25 mouse cellular contexts compared by ENCODE assay signal in the genomic region with DNA sequence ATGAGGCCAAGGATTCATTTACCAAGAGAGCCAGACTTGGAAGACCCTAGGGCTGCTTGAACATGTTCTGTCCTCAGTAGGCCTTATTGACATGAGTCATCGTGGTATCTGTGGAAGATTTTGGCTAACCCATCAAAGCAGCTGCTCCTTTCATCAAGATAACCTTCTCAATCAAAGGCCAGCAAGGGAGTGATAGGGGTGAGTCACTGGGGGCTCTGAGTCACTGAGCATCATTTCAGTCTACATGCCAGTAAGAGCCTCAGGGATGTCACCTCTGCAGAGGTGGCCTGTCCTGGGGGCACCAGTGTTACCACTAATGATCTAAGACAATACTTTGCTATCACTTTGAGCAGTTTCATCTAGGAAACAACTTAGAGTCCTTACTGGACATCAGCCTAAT.
DNase-seq lines count a peak whose midpoint lies in the region; ATAC-seq and TF ChIP-seq lines count a peak whose summit lies in the region.
"Had no signal": no experiment of that assay in that cellular context is flagged by ENCODE, and none has a peak within 500 bp of the region (broad histone marks: within the 10 kb centered on the region; RNA-seq: fewer than 3 reads in every experiment).

No protein-coding gene starts in this region.

- no peaks in the 10 kb centered on the region for H3K79me2 ChIP-seq in C2C12 (ENCODE audit: control insufficient read depth, insufficient read depth)

- H3ac ChIP-seq in C2C12 (ENCODE audit: control insufficient read depth, insufficient read length, low read depth): no peak overlapping the region

- ATAC-seq in CD4-positive, CD25-positive, alpha-beta regulatory T cell, adult 4 months: no peak
- no peak for ATAC-seq in hindbrain, postnatal 0 days
- ATAC-seq: forebrain, embryonic 14.5 days; forebrain, embryonic 16.5 days had no signal

- no peak overlapping the region for H3K4me2 ChIP-seq in hindbrain, postnatal 0 days (ENCODE audit: low read depth, low read length)
- H3K4me2 ChIP-seq: embryonic facial prominence, embryonic 13.5 days; embryonic facial prominence, embryonic 15.5 days; forebrain, embryonic 12.5 days had no signal

- no peaks in the 10 kb centered on the region for H3K27me3 ChIP-seq in C2C12 (ENCODE audit: control insufficient read depth, insufficient read depth, insufficient read length)
- no peaks in the 10 kb centered on the region for H3K27me3 ChIP-seq in hindbrain, postnatal 0 days (ENCODE audit: insufficient read depth, low read length)
- H3K27me3 ChIP-seq: embryonic facial prominence, embryonic 13.5 days; embryonic facial prominence, embryonic 15.5 days had no signal

- TF ChIP-seq CTCF in C2C12 (IDR thresholded peaks at IDR 0.05; ENCODE audit: control insufficient read depth, insufficient read depth, insufficient read length): no peak
- no peak for TF ChIP-seq CTCF in hindbrain, postnatal 0 days (IDR thresholded peaks at IDR 0.05; ENCODE audit: low read depth)

- H3K4me3 ChIP-seq in C2C12 (ENCODE audit: insufficient read depth, poor library complexity, severe bottlenecking): no peak overlapping the region
- no peak overlapping the region for H3K4me3 ChIP-seq in hindbrain, postnatal 0 days (ENCODE audit: low read length)
- H3K4me3 ChIP-seq: embryonic facial prominence, embryonic 13.5 days; embryonic facial prominence, embryonic 15.5 days; erythroblast, embryonic 14.5 days; forebrain, embryonic 10.5 days; forebrain, embryonic 12.5 days; gastrocnemius, adult 2 months had no signal

- H3K4me1 ChIP-seq in hindbrain, postnatal 0 days (ENCODE audit: insufficient read depth, low read length): no peaks in the 10 kb centered on the region
- H3K4me1 ChIP-seq: embryonic facial prominence, embryonic 13.5 days; embryonic facial prominence, embryonic 15.5 days; forebrain, embryonic 12.5 days had no signal

- no peaks in the 10 kb centered on the region for H3K79me3 ChIP-seq in C2C12 (ENCODE audit: low read depth)

- H3K9me3 ChIP-seq in hindbrain, postnatal 0 days (ENCODE audit: low read length): no peaks in the 10 kb centered on the region
- H3K9me3 ChIP-seq: embryonic facial prominence, embryonic 13.5 days; embryonic facial prominence, embryonic 15.5 days; forebrain, embryonic 10.5 days; forebrain, embryonic 12.5 days had no signal

- H3K9ac ChIP-seq in hindbrain, postnatal 0 days (replicated peaks; ENCODE audit: low read length): no peak overlapping the region
- H3K9ac ChIP-seq: embryonic facial prominence, embryonic 13.5 days; embryonic facial prominence, embryonic 15.5 days; forebrain, embryonic 12.5 days had no signal

- WGBS in hindbrain, postnatal 0 days: 76% methylated on average over 1 of the region's 1 CpGs

- H3K27ac ChIP-seq in hindbrain, postnatal 0 days: no peak overlapping the region
- H3K27ac ChIP-seq: embryonic facial prominence, embryonic 13.5 days; embryonic facial prominence, embryonic 15.5 days; forebrain, embryonic 10.5 days; forebrain, embryonic 12.5 days; gastrocnemius, adult 2 months had no signal

- peak; percentile 70 for DNase-seq in adrenal gland, adult 2 months
- DNase-seq in adrenal gland, postnatal 4 days (ENCODE audit: low spot score in 2 of 2): no peak
- DNase-seq in 416B (ENCODE audit: low read depth): peak; percentile 8
- peak; percentile 5 for DNase-seq in adrenal gland, postnatal 10 days
- no peak for DNase-seq in layer of hippocampus, adult 9-10 months (ENCODE audit: low spot score)
- no peak for DNase-seq in hindbrain, postnatal 0 days (ENCODE audit: low spot score)
- DNase-seq: B cell, adult 2 months; cerebellum, adult 11 months; cerebellum, adult 18-20 months; cerebellum, adult 8-10 months; cerebellum, adult 9-11 months; cerebellum, postnatal 14 days; cerebellum, postnatal 36 days; embryo, embryonic 11 days; gastrocnemius, adult 2 months had no signal

- no peaks in the 10 kb centered on the region for H3K36me3 ChIP-seq in C2C12 (ENCODE audit: control insufficient read depth, insufficient read depth)
- H3K36me3 ChIP-seq in hindbrain, postnatal 0 days (ENCODE audit: insufficient read depth, low read length): no peaks in the 10 kb centered on the region
- H3K36me3 ChIP-seq: embryonic facial prominence, embryonic 13.5 days; embryonic facial prominence, embryonic 15.5 days; forebrain, embryonic 10.5 days; forebrain, embryonic 12.5 days; G1E had no signal

TF ChIP-seq in C2C12, 6 proteins besides CTCF, POLR2A, EP300 and RAD21:
- peak; percentile 13 for TF ChIP-seq MYOD1 (IDR thresholded peaks at IDR 0.05; ENCODE audit: control insufficient read depth, insufficient read length, low read depth)
- TF ChIP-seq CEBPB (IDR thresholded peaks at IDR 0.05; ENCODE audit: low read depth): no peak

Comparison
In these comparisons a context has a peak if more than half of its experiments do, and no peak if none do; other contexts are left out.
1. DNase-seq: peak in adrenal gland, adult 2 months (single experiment), 416B (single experiment) and adrenal gland, postnatal 10 days (single experiment); none in adrenal gland, postnatal 4 days (0 of 2), layer of hippocampus, adult 9-10 months (single experiment) and hindbrain, postnatal 0 days (single experiment).